25 mouse cellular contexts compared by ENCODE assay signal in the genomic region with DNA sequence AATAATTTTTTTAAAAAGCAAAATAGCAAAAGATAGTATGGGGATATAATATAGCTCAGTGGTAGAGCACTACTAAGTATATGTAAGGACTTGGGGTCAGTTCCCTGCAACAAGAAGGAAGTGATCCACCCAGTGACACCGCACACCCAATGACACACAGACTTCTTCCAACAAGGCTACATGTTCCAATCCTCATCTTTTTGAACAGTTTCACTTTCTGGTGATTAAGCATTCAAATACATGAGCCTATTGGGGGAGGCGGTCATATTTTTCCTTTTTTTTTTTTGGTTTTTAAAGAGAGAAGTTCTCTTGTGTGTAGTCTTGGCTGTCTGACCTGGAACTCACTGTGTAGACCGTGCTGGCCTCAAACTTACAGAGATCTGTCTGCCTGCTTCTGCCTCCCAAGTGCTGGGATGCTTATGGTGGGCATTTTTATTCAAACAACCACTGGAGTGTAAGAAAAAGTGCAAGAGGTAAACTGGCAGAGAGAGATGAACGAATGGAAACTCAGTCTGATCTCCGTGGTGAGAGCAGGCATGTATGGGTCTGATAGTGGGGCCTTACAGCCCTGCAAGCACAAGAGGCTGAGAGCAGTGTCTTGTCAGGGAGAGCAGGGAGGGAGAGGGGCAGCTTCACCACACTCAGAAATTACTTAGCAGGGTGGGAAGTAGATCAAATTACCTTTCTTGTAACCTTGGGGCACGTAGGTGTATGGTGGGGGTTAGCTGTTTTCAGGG. TPM values are rescaled to one million over a fixed set of nuclear protein-coding genes. Genes with fewer than 3 reads are reported as not detected.
DNase-seq lines count a peak whose midpoint lies in the region; ATAC-seq and TF ChIP-seq lines count a peak whose summit lies in the region.
"Had no signal": no experiment of that assay in that cellular context is flagged by ENCODE, and none has a peak within 500 bp of the region (broad histone marks: within the 10 kb centered on the region; RNA-seq: fewer than 3 reads in every experiment).

No protein-coding gene starts in this region.

- ATAC-seq in intestine, embryonic 14.5 days (replicated peaks; ENCODE audit: low FRiP score, low TSS enrichment, low read depth), result no peak
- ATAC-seq in intestine, embryonic 16.5 days, result no peak
- ATAC-seq in liver, postnatal 0 days, result no peak
- ATAC-seq in forebrain, embryonic 12.5 days (ENCODE audit: low FRiP score), result no peak
- ATAC-seq: forebrain, embryonic 13.5 days; inflammation-experienced regulatory T-cells, adult 6 months; Patski had no signal

- H3K36me3 ChIP-seq in intestine, embryonic 14.5 days (ENCODE audit: control insufficient read depth, insufficient read depth, low read length), result no peaks in the 10 kb centered on the region
- no peaks in the 10 kb centered on the region for H3K36me3 ChIP-seq in intestine, embryonic 16.5 days (ENCODE audit: control insufficient read depth, insufficient read depth, low read length)
- H3K36me3 ChIP-seq in E14TG2a.4 (ENCODE audit: insufficient read depth, low read length), result peaks cover 30% of the 10 kb centered on the region; the same call in 1 of the 2 replicates
- H3K36me3 ChIP-seq in liver, adult 2 months (ENCODE audit: control insufficient read depth, insufficient read depth, low read length), result no peaks in the 10 kb centered on the region
- no peaks in the 10 kb centered on the region for H3K36me3 ChIP-seq in liver, postnatal 0 days (replicated peaks; ENCODE audit: insufficient read depth, low read length)
- H3K36me3 ChIP-seq in forebrain, embryonic 12.5 days (replicated peaks), result no peaks in the 10 kb centered on the region
- H3K36me3 ChIP-seq: embryonic facial prominence, embryonic 10.5 days; limb, embryonic 15.5 days; midbrain, embryonic 12.5 days; neural tube, embryonic 12.5 days had no signal

- no peaks in the 10 kb centered on the region for H3K4me1 ChIP-seq in intestine, embryonic 14.5 days (replicated peaks; ENCODE audit: control insufficient read depth, insufficient read depth, low read length)
- H3K4me1 ChIP-seq in intestine, embryonic 16.5 days (ENCODE audit: control insufficient read depth, insufficient read depth, low read length), result no peaks in the 10 kb centered on the region
- peaks cover 39% of the 10 kb centered on the region for H3K4me1 ChIP-seq in E14TG2a.4 (replicated peaks; ENCODE audit: low read depth, low read length)
- H3K4me1 ChIP-seq in liver, adult 2 months (ENCODE audit: control insufficient read depth, insufficient read depth, low read length), result no peaks in the 10 kb centered on the region
- H3K4me1 ChIP-seq in liver, postnatal 0 days (ENCODE audit: insufficient read depth), result no peaks in the 10 kb centered on the region
- H3K4me1 ChIP-seq in forebrain, embryonic 12.5 days, result 0 out of 2 replicates have a peak, but pooled peaks cover 3% of the 10 kb centered on the region
- H3K4me1 ChIP-seq: forebrain, embryonic 13.5 days; limb, embryonic 15.5 days; midbrain, embryonic 12.5 days; neural tube, embryonic 12.5 days had no signal

- no peaks in the 10 kb centered on the region for H3K79me2 ChIP-seq in liver, adult 2 months (ENCODE audit: control insufficient read depth, insufficient read depth, low read length)

- H3K9ac ChIP-seq in intestine, embryonic 14.5 days (ENCODE audit: low read length), result 0 out of 2 replicates have a peak overlapping the region, but pooled peaks have one; percentile 2
- no peak overlapping the region for H3K9ac ChIP-seq in intestine, embryonic 16.5 days (ENCODE audit: low read depth, low read length)
- no peak overlapping the region for H3K9ac ChIP-seq in liver, adult 2 months (ENCODE audit: low read depth, low read length)
- H3K9ac ChIP-seq in liver, postnatal 0 days (replicated peaks), result no peak overlapping the region
- no peak overlapping the region for H3K9ac ChIP-seq in forebrain, embryonic 12.5 days
- H3K9ac ChIP-seq: forebrain, embryonic 13.5 days; limb, embryonic 15.5 days; midbrain, embryonic 12.5 days; neural tube, embryonic 12.5 days had no signal

- H3K27me3 ChIP-seq in intestine, embryonic 14.5 days (replicated peaks; ENCODE audit: control insufficient read depth, insufficient read depth, low read length), result no peaks in the 10 kb centered on the region
- no peaks in the 10 kb centered on the region for H3K27me3 ChIP-seq in intestine, embryonic 16.5 days (replicated peaks; ENCODE audit: control insufficient read depth, insufficient read depth, low read length)
- no peaks in the 10 kb centered on the region for H3K27me3 ChIP-seq in E14TG2a.4 (ENCODE audit: insufficient read depth, low read length)
- no peaks in the 10 kb centered on the region for H3K27me3 ChIP-seq in liver, adult 2 months (ENCODE audit: control insufficient read depth, insufficient read depth, low read length)
- H3K27me3 ChIP-seq in liver, postnatal 0 days (ENCODE audit: insufficient read depth, low read length), result no peaks in the 10 kb centered on the region
- H3K27me3 ChIP-seq in forebrain, embryonic 12.5 days, result no peaks in the 10 kb centered on the region
- H3K27me3 ChIP-seq: forebrain, embryonic 13.5 days; limb, embryonic 15.5 days; midbrain, embryonic 12.5 days; neural tube, embryonic 12.5 days; Patski had no signal

- TF ChIP-seq POLR2A in liver, adult 2 months (IDR thresholded peaks at IDR 0.05; ENCODE audit: extremely low read depth, insufficient read depth, low read length), result no peak

- no peak overlapping the region for H3K4me3 ChIP-seq in intestine, embryonic 14.5 days (ENCODE audit: low read depth, low read length)
- H3K4me3 ChIP-seq in intestine, embryonic 16.5 days (ENCODE audit: low read length), result no peak overlapping the region
- peak overlapping the region; percentile 43; the same call in 1 of the 2 replicates for H3K4me3 ChIP-seq in E14TG2a.4 (replicated peaks; ENCODE audit: low read length)
- H3K4me3 ChIP-seq in liver, adult 2 months (ENCODE audit: insufficient read depth, low read depth, low read length), result no peak overlapping the region
- H3K4me3 ChIP-seq in liver, postnatal 0 days (ENCODE audit: low read depth, low read length), result no peak overlapping the region
- H3K4me3 ChIP-seq in forebrain, embryonic 12.5 days (replicated peaks), result no peak overlapping the region
- H3K4me3 ChIP-seq: embryonic facial prominence, embryonic 10.5 days; forebrain, embryonic 13.5 days; limb, embryonic 15.5 days; midbrain, embryonic 12.5 days; neural tube, embryonic 12.5 days had no signal

- H3K27ac ChIP-seq in intestine, embryonic 14.5 days (ENCODE audit: low read depth), result no peak overlapping the region
- H3K27ac ChIP-seq in intestine, embryonic 16.5 days (ENCODE audit: low read length), result no peak overlapping the region
- H3K27ac ChIP-seq in liver, adult 2 months (replicated peaks; ENCODE audit: insufficient read depth, low read depth, low read length), result no peak overlapping the region
- 0 out of 2 replicates have a peak overlapping the region, but pooled peaks have one; percentile 2 for H3K27ac ChIP-seq in liver, postnatal 0 days (ENCODE audit: low read depth)
- no peak overlapping the region for H3K27ac ChIP-seq in forebrain, embryonic 12.5 days
- H3K27ac ChIP-seq: embryonic facial prominence, embryonic 10.5 days; forebrain, embryonic 13.5 days; limb, embryonic 15.5 days; midbrain, embryonic 12.5 days; neural tube, embryonic 12.5 days had no signal

- H3K9me3 ChIP-seq in intestine, embryonic 14.5 days (ENCODE audit: control insufficient read depth, low read length), result no peaks in the 10 kb centered on the region
- no peaks in the 10 kb centered on the region for H3K9me3 ChIP-seq in intestine, embryonic 16.5 days (ENCODE audit: control insufficient read depth, low read length)
- no peaks in the 10 kb centered on the region for H3K9me3 ChIP-seq in E14TG2a.4 (ENCODE audit: low read length)
- no peaks in the 10 kb centered on the region for H3K9me3 ChIP-seq in liver, postnatal 0 days (ENCODE audit: low read length)
- no peaks in the 10 kb centered on the region for H3K9me3 ChIP-seq in forebrain, embryonic 12.5 days
- H3K9me3 ChIP-seq: embryonic facial prominence, embryonic 10.5 days; forebrain, embryonic 13.5 days; limb, embryonic 15.5 days; midbrain, embryonic 12.5 days; neural tube, embryonic 12.5 days had no signal

- no peak for TF ChIP-seq CTCF in E14TG2a.4 (conservative IDR thresholded peaks at IDR 0.05; ENCODE audit: low read length)
- no peak for TF ChIP-seq CTCF in liver, adult 2 months (IDR thresholded peaks at IDR 0.05; ENCODE audit: low read depth, low read length)
- TF ChIP-seq CTCF in liver, postnatal 0 days (IDR thresholded peaks at IDR 0.05; ENCODE audit: low read depth), result no peak

- WGBS in intestine, embryonic 14.5 days, result 51% methylated on average over 6 of the region's 6 CpGs
- WGBS in intestine, embryonic 16.5 days, result 55% methylated on average over 6 of the region's 6 CpGs
- 69% methylated on average over 6 of the region's 6 CpGs for WGBS in liver, adult 2 months
- WGBS in liver, postnatal 0 days (ENCODE audit: insufficient replicate concordance), result 50% methylated on average over 6 of the region's 6 CpGs
- WGBS in forebrain, embryonic 12.5 days, result 52% methylated on average over 6 of the region's 6 CpGs

- H3K4me2 ChIP-seq in intestine, embryonic 14.5 days (ENCODE audit: low read length), result no peak overlapping the region
- no peak overlapping the region for H3K4me2 ChIP-seq in intestine, embryonic 16.5 days (ENCODE audit: low read depth, low read length)
- no peak overlapping the region for H3K4me2 ChIP-seq in liver, postnatal 0 days (ENCODE audit: low read depth, low read length)
- H3K4me2 ChIP-seq in forebrain, embryonic 12.5 days, result no peak overlapping the region
- H3K4me2 ChIP-seq: forebrain, embryonic 13.5 days; heart, embryonic 11.5 days; limb, embryonic 15.5 days; midbrain, embryonic 12.5 days; neural tube, embryonic 12.5 days had no signal

- no peak for DNase-seq in intestine, embryonic 14.5 days (ENCODE audit: low spot score)
- peak; percentile 47 for DNase-seq in liver, adult 2 months (ENCODE audit: extremely low read depth, low read depth, low spot score)
- DNase-seq in liver, postnatal 0 days, result no peak
- DNase-seq in thymus, postnatal 0 days (ENCODE audit: low spot score), result no peak
- no peak for DNase-seq in adrenal gland, postnatal 14 days
- DNase-seq: adrenal gland, postnatal 36 days; B cell, adult 2 months; cerebellum, adult 2 months; cerebellum, postnatal 36 days; gastrocnemius, postnatal 10 days; heart, postnatal 10 days; lung, postnatal 14 days; thymus, postnatal 14 days had no signal

- TF ChIP-seq EP300 in liver, postnatal 0 days (IDR thresholded peaks at IDR 0.05; ENCODE audit: low read depth), result no peak

RNA-seq across cellular contexts. Expression of gene Tex14, which starts 28.2 kb away (rescaled TPM):
- 0.65 and 1.4 TPM in 2 replicates for polyA plus RNA-seq in intestine, embryonic 14.5 days (2014; fragmentation: Nextera tagmentation; extraction: Ambion mirVana)
- 0.53 and 0.70 TPM in 2 replicates for polyA plus RNA-seq in intestine, embryonic 16.5 days (2015; fragmentation: Nextera tagmentation; extraction: Ambion mirVana)
- total RNA-seq in liver, adult 2 months (2014; rRNA removed), result 0.07 and 0.28 TPM in 2 replicates
- polyA plus RNA-seq in liver, adult 2 months (2012; rRNA removed), result 0.02 TPM in 1 of 2 replicates, not detected in the other
- polyA plus RNA-seq in liver, postnatal 0 days (2015; fragmentation: Nextera tagmentation; extraction: Ambion mirVana), result 0.24 TPM in 1 of 2 replicates, not detected in the other
- polyA plus RNA-seq in forebrain, embryonic 12.5 days (2016; fragmentation: Nextera tagmentation; extraction: Ambion mirVana), result 0.35 and 0.42 TPM in 2 replicates
- polyA plus RNA-seq in thymus, postnatal 0 days (2015; fragmentation: Nextera tagmentation; extraction: Ambion mirVana), result 0.53 and 0.62 TPM in 2 replicates
- total RNA-seq in adrenal gland, postnatal 14 days (2021), result 0.53 and 0.67 TPM in 2 replicates
- polyA plus RNA-seq: embryonic facial prominence, embryonic 10.5 days; hindbrain, embryonic 11.5 days had no signal

RNA-seq across cellular contexts. Expression of gene Rad51c, which starts 28.3 kb away (rescaled TPM):
- 6.8 and 8.1 TPM in 2 replicates for polyA plus RNA-seq in intestine, embryonic 14.5 days (2014; fragmentation: Nextera tagmentation; extraction: Ambion mirVana)
- 4.7 and 5.3 TPM in 2 replicates for polyA plus RNA-seq in intestine, embryonic 16.5 days (2015; fragmentation: Nextera tagmentation; extraction: Ambion mirVana)
- 0.28 and 0.67 TPM in 2 replicates for total RNA-seq in liver, adult 2 months (2014; rRNA removed)
- 0.16 and 0.32 TPM in 2 replicates for polyA plus RNA-seq in liver, adult 2 months (2012; rRNA removed)
- polyA plus RNA-seq in liver, postnatal 0 days (2015; fragmentation: Nextera tagmentation; extraction: Ambion mirVana), result 1.6 and 2.6 TPM in 2 replicates
- polyA plus RNA-seq in forebrain, embryonic 12.5 days (2016; fragmentation: Nextera tagmentation; extraction: Ambion mirVana), result 11.8 and 12.1 TPM in 2 replicates
- polyA plus RNA-seq in thymus, postnatal 0 days (2015; fragmentation: Nextera tagmentation; extraction: Ambion mirVana), result 6.8 and 6.9 TPM in 2 replicates
- total RNA-seq in adrenal gland, postnatal 14 days (2021), result 2.9 and 3.6 TPM in 2 replicates
